Mouse (Mus musculus): ENCODE measurements at regions not wholly inside any gene's neighbourhood (a gene's known extent, or its start where the extent isn't known, plus 50 kb on each side); places are given as distances from the start of the nearest gene placed in this dataset.

DNA sequence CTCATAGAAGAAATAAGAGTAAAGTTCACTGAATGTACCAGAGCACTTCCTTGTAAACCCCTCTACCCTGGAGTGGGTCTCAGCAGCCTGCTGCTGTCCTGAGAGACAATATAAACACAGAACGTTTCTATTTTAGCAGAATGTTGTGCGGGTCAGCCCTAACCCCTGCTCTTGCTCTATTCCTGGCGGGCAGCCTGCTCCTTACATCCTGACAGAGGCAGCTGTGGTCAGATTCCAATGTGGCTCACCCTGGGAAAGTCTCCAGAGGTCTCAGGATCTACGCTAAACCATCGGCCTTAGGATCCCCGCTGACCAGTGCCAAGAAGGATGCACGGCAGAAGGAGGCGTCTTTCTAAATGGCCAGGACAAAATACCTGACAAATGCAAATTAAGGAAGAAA lies 84.8 kb upstream of the Mgmt start:
- H3K4me3 ChIP-seq (ENCODE audit: insufficient read depth, low read depth, low read length): no peak overlapping the region
- WGBS: 70% methylated on average over 8 of the region's 8 CpGs
- DNase-seq: no peak
- no peaks in the 10 kb centered on the region for H3K4me1 ChIP-seq (ENCODE audit: control insufficient read depth, insufficient read depth, low read length)
- TF ChIP-seq CTCF (conservative IDR thresholded peaks at IDR 0.05; ENCODE audit: insufficient read depth, insufficient read length, low read depth, low read length) (no peak), POLR2A (IDR thresholded peaks at IDR 0.05; ENCODE audit: low read depth, low read length) (no peak)
- no peaks in the 10 kb centered on the region for H3K27me3 ChIP-seq (replicated peaks; ENCODE audit: control insufficient read depth, insufficient read depth, low read length)
- H3K27ac ChIP-seq (ENCODE audit: insufficient read depth, low read depth, low read length): no peak overlapping the region
- H3K36me3 ChIP-seq (ENCODE audit: control insufficient read depth, insufficient read depth, low read length): no peaks in the 10 kb centered on the region

DNA sequence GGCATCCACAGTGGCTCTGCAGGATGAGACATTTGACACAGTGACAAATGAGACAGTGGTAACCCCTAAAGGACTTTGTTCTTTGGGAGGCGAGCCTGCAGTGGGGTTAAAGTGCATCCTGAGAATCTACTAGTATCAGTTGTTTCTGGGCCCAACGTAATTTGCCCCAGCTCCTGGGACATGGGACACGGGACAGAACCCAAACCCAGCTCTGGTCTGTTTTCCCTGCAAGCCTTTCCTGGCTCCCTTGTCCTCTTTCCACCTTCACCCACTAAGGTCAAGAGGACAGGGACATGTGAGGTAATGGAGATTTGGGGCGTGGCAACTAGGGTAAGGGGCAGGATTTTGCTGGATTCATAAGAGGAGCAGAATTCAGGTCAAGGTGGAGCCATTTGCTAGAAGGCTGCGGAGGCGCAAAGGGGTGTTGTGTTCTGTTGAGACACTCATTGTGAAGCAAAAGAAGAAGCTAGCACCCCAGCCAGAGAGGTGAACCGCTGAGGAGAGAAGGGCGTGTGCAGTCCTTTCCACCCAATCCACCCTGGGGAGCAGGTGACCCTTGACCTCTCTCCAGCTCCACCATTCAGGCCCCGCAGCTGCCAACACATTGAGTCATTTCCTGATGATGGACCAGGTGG lies 80.6 kb upstream of the Mgmt start:
- Histone ChIP-seq H3K4me1 (ENCODE audit: control insufficient read depth, insufficient read depth, low read length) (no peaks in the 10 kb centered on the region), H3K27me3 (replicated peaks; ENCODE audit: control insufficient read depth, insufficient read depth, low read length) (no peaks in the 10 kb centered on the region), H3K4me3 (ENCODE audit: insufficient read depth, low read depth, low read length) (no peak overlapping the region), H3K36me3 (ENCODE audit: control insufficient read depth, insufficient read depth, low read length) (no peaks in the 10 kb centered on the region), H3K27ac (ENCODE audit: insufficient read depth, low read depth, low read length) (no peak overlapping the region)
- 82% methylated on average over 9 of the region's 9 CpGs for WGBS
- DNase-seq: peak; percentile 7
- TF ChIP-seq CTCF (conservative IDR thresholded peaks at IDR 0.05; ENCODE audit: insufficient read depth, insufficient read length, low read depth, low read length): no peak
- TF ChIP-seq POLR2A (IDR thresholded peaks at IDR 0.05; ENCODE audit: low read depth, low read length): no peak

DNA sequence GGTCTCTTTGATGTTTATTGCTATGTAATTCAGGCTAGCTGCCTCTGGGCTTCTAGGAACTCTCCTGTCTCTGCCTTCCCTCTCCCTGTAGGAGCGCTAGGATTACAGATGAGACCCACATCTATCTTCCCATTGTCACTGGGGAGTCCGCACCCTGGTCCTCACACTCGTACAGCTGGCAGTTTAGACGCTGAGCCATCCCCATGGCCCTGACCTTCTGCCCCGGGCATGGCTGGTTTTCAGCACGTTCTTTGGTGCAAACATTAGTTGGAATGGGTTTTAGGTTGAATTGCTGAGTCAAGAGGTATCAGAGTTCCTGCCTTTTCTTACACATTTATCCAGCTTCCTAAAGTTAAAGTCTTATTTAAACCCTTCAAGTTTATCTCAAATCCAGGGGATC lies 79.7 kb upstream of the Mgmt start:
- WGBS: 81% methylated on average over 6 of the region's 6 CpGs
- Histone ChIP-seq H3K4me1 (ENCODE audit: control insufficient read depth, insufficient read depth, low read length) (no peaks in the 10 kb centered on the region), H3K4me3 (ENCODE audit: insufficient read depth, low read depth, low read length) (no peak overlapping the region), H3K36me3 (ENCODE audit: control insufficient read depth, insufficient read depth, low read length) (no peaks in the 10 kb centered on the region), H3K27ac (ENCODE audit: insufficient read depth, low read depth, low read length) (no peak overlapping the region), H3K27me3 (replicated peaks; ENCODE audit: control insufficient read depth, insufficient read depth, low read length) (no peaks in the 10 kb centered on the region)
- no peak for DNase-seq
- no peak for TF ChIP-seq CTCF (conservative IDR thresholded peaks at IDR 0.05; ENCODE audit: insufficient read depth, insufficient read length, low read depth, low read length)
- no peak for TF ChIP-seq POLR2A (IDR thresholded peaks at IDR 0.05; ENCODE audit: low read depth, low read length)

DNA sequence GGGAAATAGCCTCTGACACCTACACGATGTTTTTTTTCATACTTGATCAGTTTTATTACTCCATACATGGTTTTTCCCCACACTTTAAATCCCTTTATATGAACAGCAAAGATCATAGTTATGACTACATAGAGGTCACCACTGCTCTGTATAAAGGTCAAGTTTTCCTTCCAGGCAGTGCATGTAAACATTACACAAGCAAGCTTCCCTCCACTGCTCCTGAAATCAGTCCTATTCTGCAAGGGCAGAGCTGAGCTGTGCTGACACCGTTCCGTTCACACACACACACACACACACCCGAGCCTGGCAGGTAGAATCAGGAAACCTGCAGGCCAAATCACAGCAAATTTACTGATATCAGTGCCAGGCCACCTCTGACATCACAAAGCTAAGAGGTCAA lies 74.1 kb upstream of the Mgmt start:
- Histone ChIP-seq H3K4me1 (ENCODE audit: control insufficient read depth, insufficient read depth, low read length) (no peaks in the 10 kb centered on the region), H3K27ac (ENCODE audit: insufficient read depth, low read depth, low read length) (no peak overlapping the region), H3K36me3 (ENCODE audit: control insufficient read depth, insufficient read depth, low read length) (no peaks in the 10 kb centered on the region), H3K4me3 (ENCODE audit: insufficient read depth, low read depth, low read length) (no peak overlapping the region), H3K27me3 (replicated peaks; ENCODE audit: control insufficient read depth, insufficient read depth, low read length) (no peaks in the 10 kb centered on the region; the same call in 1 of the 2 replicates)
- TF ChIP-seq CTCF (conservative IDR thresholded peaks at IDR 0.05; ENCODE audit: insufficient read depth, insufficient read length, low read depth, low read length): no peak
- no peak for TF ChIP-seq POLR2A (IDR thresholded peaks at IDR 0.05; ENCODE audit: low read depth, low read length)
- DNase-seq: no peak
- WGBS: 37% methylated on average over 4 of the region's 4 CpGs

DNA sequence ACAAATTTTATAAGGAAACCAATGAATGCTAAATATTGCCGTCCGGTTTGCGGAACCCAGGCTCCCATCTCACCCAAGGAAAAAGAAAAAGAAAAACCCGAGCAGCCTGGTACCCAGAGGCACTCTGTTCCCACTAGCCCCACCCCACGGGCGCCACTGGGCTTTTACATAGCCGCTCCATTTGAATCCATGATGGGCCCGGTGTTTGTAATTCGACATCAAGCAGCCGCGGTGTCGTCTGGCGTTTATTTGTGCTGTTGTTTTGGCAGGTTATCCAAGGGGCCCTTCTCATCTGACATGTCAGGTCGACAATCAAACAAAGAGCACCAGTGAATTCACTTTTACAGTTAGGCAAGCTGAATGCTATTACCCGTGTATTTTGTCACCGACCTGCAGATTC lies 68.8 kb upstream of the Mgmt start:
- 19% methylated on average over 16 of the region's 16 CpGs for WGBS
- H3K27ac ChIP-seq (ENCODE audit: insufficient read depth, low read depth, low read length): no peak overlapping the region
- no peak for TF ChIP-seq CTCF (conservative IDR thresholded peaks at IDR 0.05; ENCODE audit: insufficient read depth, insufficient read length, low read depth, low read length)
- H3K27me3 ChIP-seq (replicated peaks; ENCODE audit: control insufficient read depth, insufficient read depth, low read length): no peaks in the 10 kb centered on the region; the same call in 1 of the 2 replicates
- H3K4me3 ChIP-seq (ENCODE audit: insufficient read depth, low read depth, low read length): no peak overlapping the region
- no peaks in the 10 kb centered on the region for H3K4me1 ChIP-seq (ENCODE audit: control insufficient read depth, insufficient read depth, low read length)
- no peaks in the 10 kb centered on the region for H3K36me3 ChIP-seq (ENCODE audit: control insufficient read depth, insufficient read depth, low read length)
- DNase-seq: no peak

DNA sequence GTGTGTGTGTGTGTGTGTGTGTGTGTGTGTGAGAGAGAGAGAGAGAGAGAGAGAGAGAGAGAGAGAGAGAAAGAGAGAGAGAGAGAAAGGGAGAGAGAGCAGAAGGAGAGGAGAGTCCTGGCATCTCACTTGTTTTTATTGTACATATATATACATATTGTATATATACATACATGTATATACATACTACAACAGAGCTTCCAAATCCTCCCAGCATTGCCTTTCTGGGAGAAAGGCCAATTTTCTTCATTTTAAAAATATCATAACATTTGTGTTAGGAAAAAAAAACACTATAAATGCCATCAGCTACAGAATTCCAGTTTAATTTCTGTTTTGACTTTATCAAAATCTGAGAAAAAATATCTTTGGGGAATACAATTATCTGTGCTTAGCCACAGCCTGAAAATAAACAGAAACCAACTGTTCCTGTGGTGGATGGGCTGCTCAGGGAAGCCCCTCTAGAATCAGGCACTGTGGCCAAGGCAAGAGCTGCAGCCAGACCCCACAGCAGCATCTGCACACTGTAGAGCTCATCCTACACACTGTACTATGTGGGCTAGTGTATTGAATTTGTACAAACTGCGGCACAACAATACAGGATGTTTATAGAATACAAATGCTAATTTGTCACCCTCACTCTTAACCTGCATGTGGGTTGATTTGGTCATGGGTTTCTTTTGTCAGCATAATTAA lies 64.6 kb upstream of the Mgmt start:
- H3K27me3 ChIP-seq (replicated peaks; ENCODE audit: control insufficient read depth, insufficient read depth, low read length): no peaks in the 10 kb centered on the region
- no peaks in the 10 kb centered on the region for H3K36me3 ChIP-seq (ENCODE audit: control insufficient read depth, insufficient read depth, low read length)
- H3K4me3 ChIP-seq (ENCODE audit: insufficient read depth, low read depth, low read length): no peak overlapping the region
- H3K27ac ChIP-seq (ENCODE audit: insufficient read depth, low read depth, low read length): no peak overlapping the region
- 89% methylated on average over 1 of the region's 1 CpGs for WGBS
- no peak for TF ChIP-seq POLR2A (IDR thresholded peaks at IDR 0.05; ENCODE audit: low read depth, low read length)
- no peak for TF ChIP-seq CTCF (conservative IDR thresholded peaks at IDR 0.05; ENCODE audit: insufficient read depth, insufficient read length, low read depth, low read length)
- H3K4me1 ChIP-seq (ENCODE audit: control insufficient read depth, insufficient read depth, low read length): no peaks in the 10 kb centered on the region
- no peak for DNase-seq

DNA sequence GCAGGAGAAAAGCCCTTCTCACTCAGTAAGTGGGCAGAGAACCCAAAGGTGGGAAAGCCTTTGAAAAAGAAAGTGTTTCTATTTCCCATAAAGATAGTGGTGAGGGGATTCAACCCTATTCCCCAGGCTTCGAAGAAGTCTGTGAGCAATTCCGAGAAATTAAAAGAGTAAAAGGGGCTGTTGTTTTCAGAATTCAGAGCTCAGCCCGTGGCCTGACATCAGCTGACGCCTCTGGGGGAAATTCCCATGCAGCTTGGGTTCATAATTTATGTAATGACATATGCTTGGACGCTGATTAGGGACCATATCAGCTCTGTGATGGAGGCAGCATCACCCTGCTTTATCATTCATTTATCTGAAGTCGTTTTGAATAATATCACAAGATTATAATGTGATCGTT lies 62.0 kb upstream of the Mgmt start:
- H3K27ac ChIP-seq (ENCODE audit: insufficient read depth, low read depth, low read length): no peak overlapping the region
- H3K27me3 ChIP-seq (replicated peaks; ENCODE audit: control insufficient read depth, insufficient read depth, low read length): 0 out of 2 replicates have a peak, but pooled peaks cover 1% of the 10 kb centered on the region
- no peak overlapping the region for H3K4me3 ChIP-seq (ENCODE audit: insufficient read depth, low read depth, low read length)
- DNase-seq: no peak
- no peak for TF ChIP-seq POLR2A (IDR thresholded peaks at IDR 0.05; ENCODE audit: low read depth, low read length)
- TF ChIP-seq CTCF (conservative IDR thresholded peaks at IDR 0.05; ENCODE audit: insufficient read depth, insufficient read length, low read depth, low read length): no peak
- H3K4me1 ChIP-seq (ENCODE audit: control insufficient read depth, insufficient read depth, low read length): no peaks in the 10 kb centered on the region
- H3K36me3 ChIP-seq (ENCODE audit: control insufficient read depth, insufficient read depth, low read length): no peaks in the 10 kb centered on the region
- WGBS: 75% methylated on average over 7 of the region's 7 CpGs
